Mouse (Mus musculus) heart, embryonic 14.5 days (tissue): Measurements from ENCODE around the gene Kcnip1. TPM values are rescaled to one million over a fixed set of nuclear protein-coding genes. Genes with fewer than 3 reads are reported as not detected.

ENCODE experiments used
- ATAC-seq: fragments of 200-750 bp; cut with Nextera tagmentation; 2 replicates; pipeline ENCODE4 v1.8.0; 2017; ENCODE audit warnings: low read depth, moderate TSS enrichment; ENCODE audit not compliant: insufficient number of reproducible peaks, insufficient read depth, low FRiP score
- H3K27ac ChIP-seq, 2 experiments: fragments of 200-500 bp in 1 of 2; fragments of 300-500 bp in 1 of 2; sonication (generic) in 1 of 2; replicated peaks in 1 of 2; 2 replicates each; pipeline ENCODE4 v1.5.1; 2012 to 2014; ENCODE audit warnings: low read depth in 2 of 2, low read length in 2 of 2, control low read depth in 1 of 2, mild to moderate bottlenecking in 1 of 2, mixed read lengths in 1 of 2; ENCODE audit not compliant: control insufficient read depth in 1 of 2, insufficient read depth in 1 of 2
- H3K27me3 ChIP-seq: fragments of 300-500 bp; sonication (generic); 2 replicates; pipeline ENCODE4 v1.6.1; 2014; ENCODE audit warnings: mild to moderate bottlenecking, low read length, control low read depth; ENCODE audit not compliant: control insufficient read depth, insufficient read depth
- H3K36me3 ChIP-seq: fragments of 300-500 bp; sonication (generic); 2 replicates; pipeline ENCODE4 v1.6.1; 2014; ENCODE audit warnings: mild to moderate bottlenecking, control low read depth, low read length, mixed read lengths; ENCODE audit not compliant: control insufficient read depth, insufficient read depth
- H3K4me1 ChIP-seq, 2 experiments: fragments of 200-500 bp in 1 of 2; fragments of 300-500 bp in 1 of 2; sonication (generic) in 1 of 2; 2 replicates each; pipeline ENCODE4 v1.6.1; 2012 to 2014; ENCODE audit warnings: low read length in 2 of 2, control low read depth in 1 of 2, mixed read lengths in 1 of 2; ENCODE audit not compliant: control insufficient read depth in 2 of 2, insufficient read depth in 2 of 2
- H3K4me2 ChIP-seq: fragments of 300-500 bp; sonication (generic); 2 replicates; pipeline ENCODE4 v1.6.1; 2014; ENCODE audit warnings: mild to moderate bottlenecking, low read length
- H3K4me3 ChIP-seq, 2 experiments: fragments of 200-500 bp in 1 of 2; fragments of 300-500 bp in 1 of 2; sonication (generic) in 1 of 2; 2 replicates each; pipeline ENCODE4 v1.5.1; 2012 to 2014; ENCODE audit warnings: low read length in 2 of 2, mild to moderate bottlenecking in 2 of 2, control low read depth in 1 of 2, low read depth in 1 of 2, moderate library complexity in 1 of 2; ENCODE audit not compliant: control insufficient read depth in 1 of 2, insufficient read depth in 1 of 2
- H3K9ac ChIP-seq: fragments of 300-500 bp; sonication (generic); 2 replicates; pipeline ENCODE4 v1.6.1; 2014; ENCODE audit warnings: mild to moderate bottlenecking, low read length
- H3K9me3 ChIP-seq: fragments of 300-500 bp; sonication (generic); 2 replicates; pipeline ENCODE4 v1.6.1; 2016; ENCODE audit warnings: low read length, control low read depth; ENCODE audit not compliant: control insufficient read depth
- WGBS: fragments of 180-500 bp; shearing (Covaris S2); extraction: QIAGEN DNeasy Blood & Tissue Kit; methylation state at CpG from one replicate; pipeline ENCODE4 v1.1.7; 2014; 5-methylcytosine and 5-hydroxymethylcytosine counted together
- polyA plus RNA-seq: library from polyadenylated mRNA; unstranded; fragments of >200 nt; fragmentation: Nextera tagmentation; extraction: Ambion mirVana; gene quantifications from 2 replicates; pipeline ENCODE4 v1.2.1, GENCODE M21; 2014

The Kcnip1 gene
- polyA plus RNA-seq, 1 experiment from 2014 or later: 0.11 TPM

GRCm38 (mm10) chr11:33781561-33781971 lies 211.4 kb downstream of the Kcnip1 start:
- no peaks in the 10 kb centered on the region for H3K36me3 ChIP-seq
- no peak overlapping the region for H3K9ac ChIP-seq
- H3K4me1 ChIP-seq: no peaks in the 10 kb centered on the region
- 0 out of 2 replicates have a peak, but pooled peaks cover 22% of the 10 kb centered on the region for H3K27me3 ChIP-seq
- H3K4me3 ChIP-seq: no peak overlapping the region
- no peaks in the 10 kb centered on the region for H3K9me3 ChIP-seq
- 32% methylated on average over 10 of the region's 10 CpGs for WGBS
- ATAC-seq: no peak
- no peak overlapping the region for H3K4me2 ChIP-seq
- no peak overlapping the region for H3K27ac ChIP-seq

GRCm38 (mm10) chr11:33780263-33780662 lies 212.7 kb downstream of the Kcnip1 start:
- H3K36me3 ChIP-seq: no peaks in the 10 kb centered on the region
- no peaks in the 10 kb centered on the region for H3K9me3 ChIP-seq
- H3K4me3 ChIP-seq: no peak overlapping the region
- WGBS: 63% methylated on average over 4 of the region's 4 CpGs
- no peaks in the 10 kb centered on the region for H3K4me1 ChIP-seq
- H3K9ac ChIP-seq: no peak overlapping the region
- 0 out of 2 replicates have a peak, but pooled peaks cover 22% of the 10 kb centered on the region for H3K27me3 ChIP-seq
- ATAC-seq: no peak
- H3K27ac ChIP-seq: no peak overlapping the region
- no peak overlapping the region for H3K4me2 ChIP-seq

- Histone ChIP-seq H3K4me1 (peaks cover under 1 to 1% of the 10 kb centered on the region in 2 experiments; a peak in 2 of 4 replicates), H3K4me2 (no peak overlapping the region), H3K27ac (no peak overlapping the region), H3K9me3 (no peaks in the 10 kb centered on the region), H3K9ac (no peak overlapping the region), H3K36me3 (no peaks in the 10 kb centered on the region), H3K4me3 (no peak overlapping the region), H3K27me3 (no peaks in the 10 kb centered on the region)
- 62% methylated on average over 5 of the region's 5 CpGs for WGBS
- no peak for ATAC-seq
These were observed 220.3 kb downstream of the Kcnip1 start for GRCm38 (mm10) chr11:33772615-33773141.

GRCm38 (mm10) chr11:33772043-33772442 lies 220.9 kb downstream of the Kcnip1 start:
- no peak for ATAC-seq
- Histone ChIP-seq H3K4me3 (no peak overlapping the region), H3K27ac (no peak overlapping the region), H3K9me3 (no peaks in the 10 kb centered on the region), H3K9ac (no peak overlapping the region), H3K4me2 (no peak overlapping the region), H3K4me1 (peaks cover 2% of the 10 kb centered on the region in 2 experiments; a peak in 2 of 4 replicates), H3K27me3 (no peaks in the 10 kb centered on the region), H3K36me3 (no peaks in the 10 kb centered on the region)
- WGBS: 84% methylated on average over 2 of the region's 2 CpGs

GRCm38 (mm10) chr11:33766976-33767938 lies 225.7 kb downstream of the Kcnip1 start:
- Histone ChIP-seq H3K4me2 (no peak overlapping the region), H3K4me3 (no peak overlapping the region), H3K9ac (no peak overlapping the region), H3K4me1 (peaks cover 2% of the 10 kb centered on the region in 2 experiments; a peak in 2 of 4 replicates), H3K27ac (no peak overlapping the region), H3K9me3 (no peaks in the 10 kb centered on the region), H3K27me3 (no peaks in the 10 kb centered on the region), H3K36me3 (no peaks in the 10 kb centered on the region)
- no peak for ATAC-seq
- WGBS: 64% methylated on average over 9 of the region's 9 CpGs

- no peak for ATAC-seq
- Histone ChIP-seq H3K4me3 (no peak overlapping the region), H3K4me1 (no peaks in the 10 kb centered on the region), H3K27ac (no peak overlapping the region), H3K27me3 (no peaks in the 10 kb centered on the region), H3K36me3 (no peaks in the 10 kb centered on the region), H3K9me3 (no peaks in the 10 kb centered on the region), H3K4me2 (no peak overlapping the region), H3K9ac (no peak overlapping the region)
- 75% methylated on average over 16 of the region's 16 CpGs for WGBS
These were observed 231.7 kb downstream of the Kcnip1 start for GRCm38 (mm10) chr11:33761201-33761755.

GRCm38 (mm10) chr11:33756624-33757023 lies 236.3 kb downstream of the Kcnip1 start:
- no peak for ATAC-seq
- Histone ChIP-seq H3K27me3 (no peaks in the 10 kb centered on the region), H3K9ac (no peak overlapping the region), H3K36me3 (no peaks in the 10 kb centered on the region), H3K4me1 (no peaks in the 10 kb centered on the region), H3K9me3 (no peaks in the 10 kb centered on the region), H3K4me2 (no peak overlapping the region), H3K4me3 (no peak overlapping the region), H3K27ac (no peak overlapping the region)
- WGBS: 67% methylated on average over 15 of the region's 15 CpGs
